Mouse (Mus musculus): ENCODE measurements around the gene Tmem51. TPM values are rescaled to one million over a fixed set of nuclear protein-coding genes. Genes with fewer than 3 reads are reported as not detected.

Tmem51 gene
- total and polyA plus RNA-seq, 3 experiments = 1.4 to 8.0 (median 8.0) TPM

- dilution Hi-C loops (cut with MboI; ENCODE audit: extremely low pct_ligation_motif_present, extremely low pct_unique_long_range_greater_than_20kb, low sequenced_read_pairs) = no loop called here
- Histone ChIP-seq H3K36me3 (replicated peaks in 1 of 2; ENCODE audit: control insufficient read depth in 1 of 2, insufficient read depth in 1 of 2, low read length in 1 of 2) (no peaks in the 10 kb centered on the region), H3K79me2 (replicated peaks; ENCODE audit: control insufficient read depth, extremely low read depth, insufficient read depth, poor library complexity, severe bottlenecking) (no peaks in the 10 kb centered on the region), H3K27ac (ENCODE audit: insufficient read depth, low read depth) (no peak overlapping the region), H3K9ac (ENCODE audit: insufficient read depth, low read depth) (no peak overlapping the region), H3K4me1 (ENCODE audit: control insufficient read depth in 1 of 2, insufficient read depth in 2 of 2) (peaks cover 34 to 86% of the 10 kb centered on the region in 2 experiments), H3K27me3 (replicated peaks) (peaks cover 4% of the 10 kb centered on the region), H3K4me3 (replicated peaks in 1 of 3; ENCODE audit: low read depth in 2 of 3, low read length in 2 of 3, poor library complexity in 1 of 3) (no peak overlapping the region), H3K4me2 (ENCODE audit: insufficient read depth, low read depth, poor library complexity, severe bottlenecking) (0 out of 2 replicates have a peak overlapping the region, but pooled peaks have one; percentile 27), H3K9me3 (replicated peaks; ENCODE audit: low read length) (no peaks in the 10 kb centered on the region)
- DNase-seq (ENCODE audit: extremely low read depth) = peak; percentile 82
- in situ Hi-C loops (cut with MboI; ENCODE audit: low pct_ligation_motif_present, low pct_unique_long_range_greater_than_20kb, low sequenced_read_pairs) = loop anchor here (5.0 to 25.0 kb wide), 3 partner anchors 59 to 664 kb away; partner anchors contain the start of genes Clcnkb, Fhad1 and Hspb7
- 0 out of 2 replicates have a peak, but pooled peaks have one; percentile 25 for TF ChIP-seq POLR2A (IDR thresholded peaks at IDR 0.05; ENCODE audit: low read depth, low read length)
- no peak for TF ChIP-seq ZKSCAN1 (IDR thresholded peaks at IDR 0.05; ENCODE audit: borderline replicate concordance, low read depth, low read length)
- TF ChIP-seq CTCF (conservative IDR thresholded peaks at IDR 0.05 in 1 of 2, IDR thresholded peaks at IDR 0.05 in 1 of 2; ENCODE audit: low read depth in 2 of 2, low read length in 2 of 2) = no peak
- TF ChIP-seq MAX (IDR thresholded peaks at IDR 0.05; ENCODE audit: low read length) = no peak
- no peak for TF ChIP-seq CHD2 (IDR thresholded peaks at IDR 0.05; ENCODE audit: low read length)
- no peak for TF ChIP-seq USF2 (conservative IDR thresholded peaks at IDR 0.05; ENCODE audit: low read depth, low read length)
- TF ChIP-seq GABPA (IDR thresholded peaks at IDR 0.05; ENCODE audit: insufficient replicate concordance, low read depth, low read length) = no peak
- no peak; the same call in 1 of the 2 replicates for TF ChIP-seq MEF2A (IDR thresholded peaks at IDR 0.05; ENCODE audit: borderline replicate concordance, low read depth, low read length)
- no peak for TF ChIP-seq TBP (conservative IDR thresholded peaks at IDR 0.05; ENCODE audit: low read depth, low read length)
- TF ChIP-seq ZC3H11A (IDR thresholded peaks at IDR 0.05; ENCODE audit: low read depth, low read length) = no peak
- no peak for TF ChIP-seq MAFK (IDR thresholded peaks at IDR 0.05; ENCODE audit: insufficient replicate concordance, low read length)
- TF ChIP-seq ELF1 (IDR thresholded peaks at IDR 0.05; ENCODE audit: low read depth, low read length) = no peak
- no peak for TF ChIP-seq JUND (conservative IDR thresholded peaks at IDR 0.05; ENCODE audit: low read depth, low read length)
- peak; percentile 59 for TF ChIP-seq BHLHE40 (IDR thresholded peaks at IDR 0.05; ENCODE audit: low read depth, low read length)
- no peak for TF ChIP-seq KAT2A (IDR thresholded peaks at IDR 0.05; ENCODE audit: insufficient replicate concordance, low read length)
- TF ChIP-seq MYC (IDR thresholded peaks at IDR 0.05; ENCODE audit: low read depth, low read length) = no peak
- TF ChIP-seq ZNF384 (IDR thresholded peaks at IDR 0.05; ENCODE audit: low read depth, low read length) = no peak; the same call in 1 of the 2 replicates
- TF ChIP-seq POLR2AphosphoS2 (IDR thresholded peaks at IDR 0.05; ENCODE audit: low read depth, low read length) = no peak
- no peak for TF ChIP-seq JUN (IDR thresholded peaks at IDR 0.05; ENCODE audit: insufficient read depth, low read depth, low read length)
- no peak for TF ChIP-seq IRF4 (IDR thresholded peaks at IDR 0.05; ENCODE audit: low read depth, low read length)
- TF ChIP-seq UBTF (IDR thresholded peaks at IDR 0.05; ENCODE audit: low read depth, low read length) = no peak
- no peak for TF ChIP-seq SIN3A (IDR thresholded peaks at IDR 0.05; ENCODE audit: low read length)
- TF ChIP-seq RCOR1 (conservative IDR thresholded peaks at IDR 0.05; ENCODE audit: low read depth, low read length) = no peak
- no peak for TF ChIP-seq HCFC1 (IDR thresholded peaks at IDR 0.05; ENCODE audit: low read depth, low read length)
- 0 out of 2 replicates have a peak, but pooled peaks have one; percentile 23 for TF ChIP-seq ETS1 (conservative IDR thresholded peaks at IDR 0.05; ENCODE audit: low read depth, low read length)
- TF ChIP-seq E2F4 (IDR thresholded peaks at IDR 0.05; ENCODE audit: insufficient replicate concordance, low read depth, low read length) = no peak
- no peak for TF ChIP-seq MXI1 (IDR thresholded peaks at IDR 0.05; ENCODE audit: low read depth, low read length)
These were observed 8.2 kb downstream of the Tmem51 start for GRCm38 (mm10) chr4:142075931-142076330.

Data from CH12.LX (cell line).